Mouse (Mus musculus): ENCODE results near the gene Apof. TPM values are rescaled to one million over a fixed set of nuclear protein-coding genes. Genes with fewer than 3 reads are reported as not detected.

The Apof gene
- total RNA-seq, 2 experiments from 2014 or later, result not detected

DNA sequence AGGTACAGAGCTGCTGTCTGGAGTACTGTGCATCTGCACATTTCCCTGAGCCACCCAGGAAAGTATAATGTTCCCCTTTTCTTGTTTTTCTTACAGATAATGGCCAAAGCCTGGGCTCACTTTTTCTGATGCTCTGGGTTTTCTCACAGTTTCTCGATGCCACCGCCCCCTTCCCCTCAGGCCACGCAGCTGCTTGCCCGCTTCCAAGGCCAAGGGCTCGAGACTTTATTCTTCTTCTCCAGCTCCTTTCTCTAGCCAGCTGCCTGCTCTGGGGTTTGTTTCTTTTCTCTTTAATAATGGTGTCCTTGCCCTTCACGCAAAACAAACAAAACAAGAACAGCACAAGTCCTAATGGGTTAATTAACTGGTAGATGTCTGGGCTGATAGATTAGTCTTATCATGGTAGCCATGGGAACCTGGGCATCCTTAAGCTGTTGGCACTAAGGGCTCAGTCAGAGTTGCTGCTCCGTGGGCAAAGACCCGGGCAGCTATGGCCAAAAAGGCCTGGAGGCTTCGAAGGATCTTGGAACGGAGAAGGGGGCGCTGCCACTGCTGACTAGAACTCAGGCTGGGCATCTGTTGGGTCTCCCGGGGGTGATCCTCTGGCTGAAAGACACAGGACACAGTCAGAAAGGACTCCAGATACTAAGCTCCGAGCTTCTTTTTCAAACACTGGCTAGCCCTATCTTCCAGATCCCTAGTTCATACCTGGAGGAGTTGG lies 28.1 kb downstream of the Apof start:
- intact Hi-C loops (cut with DNase I), result no loop called here
- DNase-seq (ENCODE audit: low spot score in 2 of 2), result no peak

- no peak for DNase-seq (ENCODE audit: low spot score in 2 of 2)
- intact Hi-C loops (cut with DNase I), result no loop called here
Measured at GRCm38 (mm10) chr10:128297221-128297620, 28.8 kb downstream of the Apof start.

GRCm38 (mm10) chr10:128297622-128298021 lies 29.2 kb downstream of the Apof start:
- no peak for DNase-seq (ENCODE audit: low spot score in 2 of 2)
- intact Hi-C loops (cut with DNase I), result no loop called here

GRCm38 (mm10) chr10:128298243-128298642 lies 29.8 kb downstream of the Apof start:
- intact Hi-C loops (cut with DNase I), result no loop called here

DNA sequence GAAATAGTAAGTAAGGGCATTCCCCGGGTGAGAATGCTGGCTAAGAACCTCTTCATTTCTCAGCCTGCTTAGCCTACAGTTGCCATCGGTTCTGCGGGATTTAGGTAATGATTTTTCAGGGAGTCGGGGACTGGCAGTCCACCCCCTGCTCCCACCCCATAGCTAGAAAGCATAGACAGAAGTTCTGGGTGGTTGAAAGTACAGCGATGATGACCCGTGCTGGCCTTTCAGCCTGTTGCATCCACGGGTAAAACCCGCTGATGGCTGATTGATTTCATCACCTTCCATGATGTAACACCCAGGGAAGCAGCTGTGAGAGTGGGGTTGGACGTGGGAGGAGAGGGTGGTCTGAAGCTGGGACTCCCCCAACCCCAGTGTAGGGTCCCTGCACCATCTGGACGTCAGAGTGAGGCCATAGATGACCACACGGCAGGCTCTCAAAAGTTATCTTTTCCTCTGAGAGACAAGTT lies 30.3 kb downstream of the Apof start, which contains the start of gene Il23a:
Gene Il23a (minus strand): TSS at position 51 of the 470 bp plus-strand sequence.
- no peak for DNase-seq (ENCODE audit: low spot score in 2 of 2)
- intact Hi-C loops (cut with DNase I), result no loop called here

More at GRCm38 (mm10) chr10:128298243-128298642, 29.8 kb downstream of the Apof start:
- DNase-seq (ENCODE audit: low spot score in 2 of 2), result no peak

DNA sequence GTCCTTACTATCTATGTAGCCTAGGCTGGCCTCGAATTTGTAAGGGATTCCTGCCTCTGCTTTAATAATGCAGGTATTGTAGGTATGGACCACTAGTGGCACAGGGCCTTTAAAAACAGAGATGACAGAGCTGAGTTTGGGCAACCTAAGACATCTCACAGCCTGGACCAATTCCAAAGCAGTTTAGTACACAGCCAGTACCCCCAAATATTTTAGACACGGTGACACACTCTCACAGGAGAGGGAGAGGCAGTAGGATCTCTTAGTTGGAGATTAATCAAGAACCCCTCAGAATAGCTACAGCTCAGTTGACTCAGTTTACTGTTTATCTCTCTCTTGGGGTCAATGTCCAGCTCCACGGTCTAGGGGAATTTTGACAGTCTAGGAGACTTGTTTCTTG lies 33.9 kb downstream of the Apof start:
- DNase-seq (ENCODE audit: low spot score in 2 of 2), result no peak
- intact Hi-C loops (cut with DNase I), result no loop called here

DNA sequence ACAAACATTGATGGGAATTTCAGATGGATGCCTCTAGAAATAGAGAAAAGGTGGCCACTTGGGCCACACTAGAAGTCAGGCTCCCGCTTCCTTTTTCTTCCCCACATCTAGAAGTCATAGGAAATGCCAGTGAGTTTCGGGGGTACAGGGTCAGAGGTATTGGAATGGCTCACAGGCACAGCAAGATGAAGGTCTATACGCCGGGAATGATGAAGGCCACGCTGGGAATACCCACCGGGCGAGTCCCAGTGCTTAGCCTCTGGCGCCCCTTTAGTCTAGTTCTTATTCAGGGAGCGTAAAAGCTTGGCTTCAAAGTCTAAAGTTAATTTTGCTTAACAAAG lies 34.3 kb downstream of the Apof start:
- DNase-seq (ENCODE audit: low spot score in 2 of 2), result no peak
- intact Hi-C loops (cut with DNase I), result no loop called here

DNA sequence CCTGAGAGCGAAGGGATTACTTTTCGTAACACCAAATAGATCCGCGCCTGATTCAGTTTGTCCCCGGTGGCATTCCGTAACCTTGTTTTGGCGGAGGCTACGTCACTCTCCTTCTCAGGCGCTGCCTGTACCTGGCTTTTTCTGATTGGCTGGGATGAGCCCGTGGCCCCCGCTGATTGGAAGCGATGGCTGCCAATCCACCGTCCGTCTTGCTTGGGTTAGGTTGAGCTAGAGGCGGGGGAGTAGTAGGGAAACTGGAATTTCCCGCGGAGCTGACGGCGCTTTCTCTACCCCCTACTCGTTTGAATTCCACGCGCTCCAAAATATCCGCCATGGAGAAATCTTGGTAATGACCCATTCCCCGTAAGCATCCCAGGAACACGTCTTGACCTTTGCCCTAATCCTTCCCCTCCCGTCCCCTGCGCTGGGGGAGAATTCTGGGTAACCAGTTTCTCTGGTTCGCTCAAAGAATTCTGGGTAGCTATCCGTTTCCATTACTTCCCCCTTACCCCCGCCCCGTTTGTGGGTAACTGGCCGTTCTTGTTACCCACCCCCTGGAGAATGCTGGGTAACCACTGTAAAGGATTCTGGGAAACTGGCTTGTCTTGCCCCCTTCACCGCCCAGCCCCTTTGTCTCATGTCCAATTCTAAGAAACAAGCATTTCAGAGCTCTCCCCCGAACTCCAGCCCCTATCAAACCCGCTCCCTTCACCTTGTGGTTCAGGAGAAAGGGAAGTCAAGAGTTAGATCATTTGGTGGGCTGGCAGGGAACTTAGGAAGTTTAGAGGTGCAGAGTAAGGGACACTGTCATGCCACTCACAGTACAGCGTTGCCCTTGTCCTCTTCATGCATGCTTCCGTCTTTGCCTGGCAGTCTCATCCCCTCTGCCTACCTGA lies 34.9 kb downstream of the Apof start, which contains the start of gene Pan2:
Gene Pan2 (plus strand): TSS at position 210 of the 896 bp plus-strand sequence.
- intact Hi-C loops (cut with DNase I), result no loop called here
- peak; percentile 100 for DNase-seq (ENCODE audit: low spot score in 2 of 2)

DNA sequence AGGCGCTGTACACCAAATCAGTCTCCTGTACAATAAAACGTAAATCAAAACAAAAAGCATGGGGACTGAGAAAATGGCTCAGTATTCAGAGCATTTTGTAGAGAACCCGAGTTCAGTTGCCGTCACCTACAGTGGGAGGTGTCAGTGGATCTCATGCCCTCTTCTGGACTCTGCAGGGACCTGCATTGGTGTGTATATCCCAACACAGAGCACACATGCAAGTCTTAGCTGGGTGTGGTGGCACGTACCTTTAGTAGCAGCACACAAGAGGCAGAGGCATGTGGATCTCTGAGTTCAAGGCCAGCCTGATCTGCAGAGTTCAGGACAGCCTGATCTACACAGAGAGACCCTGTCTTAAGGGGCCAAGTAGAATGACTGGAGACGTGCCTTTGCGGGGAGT lies 41.2 kb downstream of the Apof start:
- intact Hi-C loops (cut with DNase I), result no loop called here
- no peak for DNase-seq (ENCODE audit: low spot score in 2 of 2)

DNA sequence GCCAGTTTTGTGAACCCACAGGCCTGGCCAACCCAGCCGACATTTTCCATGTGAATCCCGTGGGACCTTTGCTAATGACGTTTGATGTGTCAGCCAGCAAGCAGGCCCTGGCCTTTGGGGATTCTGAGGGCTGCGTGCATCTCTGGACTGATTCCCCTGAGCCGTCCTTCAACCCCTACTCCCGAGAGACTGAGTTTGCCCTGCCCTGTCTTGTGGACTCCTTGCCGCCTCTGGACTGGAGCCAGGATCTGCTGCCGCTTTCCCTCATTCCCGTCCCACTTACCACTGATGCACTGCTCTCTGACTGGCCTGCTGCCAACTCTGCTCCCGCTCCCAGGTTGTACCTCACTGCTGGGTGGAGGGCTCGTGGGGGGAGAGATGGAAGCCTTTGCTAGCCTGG lies 41.7 kb downstream of the Apof start:
- intact Hi-C loops (cut with DNase I), result no loop called here
- DNase-seq (ENCODE audit: low spot score in 2 of 2), result no peak

GRCm38 (mm10) chr10:128310902-128311301 lies 42.4 kb downstream of the Apof start:
- intact Hi-C loops (cut with DNase I), result no loop called here
- no peak for DNase-seq (ENCODE audit: low spot score in 2 of 2)

DNA sequence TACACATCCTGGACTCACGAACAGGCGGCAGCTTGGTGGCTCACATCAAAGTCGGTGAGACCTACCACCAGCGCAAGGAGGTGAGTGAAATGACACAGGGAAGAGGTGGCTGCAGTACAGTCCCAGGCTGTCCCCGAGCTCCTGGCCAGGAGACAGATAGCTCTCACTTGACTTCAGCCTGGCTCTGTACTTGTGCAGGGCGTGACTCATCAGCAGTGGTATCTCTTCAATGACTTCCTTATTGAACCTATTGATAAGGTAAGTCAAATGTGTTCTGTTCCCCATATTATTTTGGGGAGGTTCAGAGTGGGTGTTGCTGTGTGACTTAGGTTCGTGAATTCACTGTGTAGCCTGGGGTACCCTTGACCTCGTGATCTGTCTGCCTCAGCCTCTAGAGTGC lies 47.1 kb downstream of the Apof start:
- no peak for DNase-seq (ENCODE audit: low spot score in 2 of 2)
- intact Hi-C loops (cut with DNase I), result no loop called here

Other genes with a start within 250 kb of the Apof start
- gene Naca, start 233.1 kb upstream of the Apof start, total RNA-seq (2021), result 100 to 1,000 TPM; 292 to 297 TPM
- 100 to 1,000 TPM; 120 to 131 TPM for gene Ptges3, start 209.7 kb upstream of the Apof start, total RNA-seq (2021)
- 1,000 to 10,000 TPM; 1,550 to 1,901 TPM for gene Atp5b, start 185.4 kb upstream of the Apof start, total RNA-seq (2021)
- 10 to 100 TPM; 31.6 to 44.5 TPM for gene Baz2a, start 177.1 kb upstream of the Apof start, total RNA-seq (2021)
- 10 to 100 TPM; 12.1 to 15.6 TPM for gene Rbms2, start 88.4 kb upstream of the Apof start, total RNA-seq (2021)
- gene Gls2, start 74.2 kb upstream of the Apof start, total RNA-seq (2021), result 10 to 100 TPM; 31.3 to 33.2 TPM
- 10 to 100 TPM in 1 of 2 experiments, 1 to 10 TPM in 1; 9.2 to 10.2 TPM for gene Spryd4, start 56.9 kb upstream of the Apof start, total RNA-seq (2021)
- gene Mip, start 42.8 kb upstream of the Apof start, total RNA-seq (2021), result not detected
- gene Timeless, start 36.6 kb upstream of the Apof start, total RNA-seq (2021), result 1 to 10 TPM; 5.6 to 5.9 TPM
- gene Apon, start 14.6 kb upstream of the Apof start, total RNA-seq (2021), result not detected
- 10 to 100 TPM; 24.0 to 35.6 TPM for gene Stat2, start 1.9 kb downstream of the Apof start, total RNA-seq (2021)
- gene Il23a, start 30.1 kb downstream of the Apof start, total RNA-seq (2021), result under 1 TPM; 0.27 to 0.29 TPM
- gene Pan2, start 34.7 kb downstream of the Apof start, total RNA-seq (2021), result 10 to 100 TPM; 11.3 to 17.2 TPM
- 10 to 100 TPM; 62.9 to 74.4 TPM for gene Cnpy2, start 53.8 kb downstream of the Apof start, total RNA-seq (2021)
- 100 to 1,000 TPM; 214 to 231 TPM for gene Cs, start 69.1 kb downstream of the Apof start, total RNA-seq (2021)
- gene Coq10a, start 100.3 kb downstream of the Apof start, total RNA-seq (2021), result 10 to 100 TPM; 62.0 to 63.2 TPM
- 10 to 100 TPM; 49.3 to 61.7 TPM for gene Ankrd52, start 108.4 kb downstream of the Apof start, total RNA-seq (2021)
- gene Slc39a5, start 132.6 kb downstream of the Apof start, total RNA-seq (2021), result not detected
- gene Nabp2, start 142.8 kb downstream of the Apof start, total RNA-seq (2021), result 10 to 100 TPM; 88.8 to 91.6 TPM
- 10 to 100 TPM; 75.8 to 78.1 TPM for gene Rnf41, start 143.0 kb downstream of the Apof start, total RNA-seq (2021)
- 100 to 1,000 TPM; 238 to 245 TPM for gene Smarcc2, start 190.6 kb downstream of the Apof start, total RNA-seq (2021)
- gene Myl6, start 225.5 kb downstream of the Apof start, total RNA-seq (2021), result 100 to 1,000 TPM; 547 to 629 TPM
- gene Myl6b, start 230.0 kb downstream of the Apof start, total RNA-seq (2021), result 10 to 100 TPM; 26.3 to 27.0 TPM

Measured in left cerebral cortex, postnatal 36 days (tissue).